Mouse (Mus musculus) liver, adult 2 months (tissue): ENCODE measurements around the gene Map4k1.

Experiments used
- CTCF ChIP-seq: fragments of 200-500 bp; IDR thresholded peaks from 2 replicates; pipeline ENCODE4 v1.5.1; 2011; ENCODE audit warnings: low read depth, low read length, control low read depth
- POLR2A ChIP-seq: fragments of 200-500 bp; IDR thresholded peaks from 2 replicates; pipeline ENCODE4 v1.6.1; 2011; ENCODE audit warnings: low read length, control low read depth; ENCODE audit not compliant: insufficient read depth; ENCODE audit errors: extremely low read depth

- no peak for TF ChIP-seq CTCF
- no peak for TF ChIP-seq POLR2A
These were observed 49.3 kb upstream of the Map4k1 start for GRCm38 (mm10) chr7:28932421-28933041.
